Mouse (Mus musculus) intestine, postnatal 0 days (tissue): ENCODE data around the gene Rel. TPM values are rescaled to one million over a fixed set of nuclear protein-coding genes. Genes with fewer than 3 reads are reported as not detected.

Experiments
- ATAC-seq: fragments of 200-750 bp; cut with Nextera tagmentation; 2 replicates; pipeline ENCODE4 v1.8.0; 2017; ENCODE audit warnings: mild to moderate bottlenecking, moderate TSS enrichment, moderate library complexity
- H3K27ac ChIP-seq: fragments of 300-500 bp; sonication (generic); 2 replicates; pipeline ENCODE4 v1.5.1; 2014; ENCODE audit warnings: mild to moderate bottlenecking, low read depth, low read length, moderate library complexity
- H3K27me3 ChIP-seq: fragments of 300-500 bp; sonication (generic); replicated peaks from 2 replicates; pipeline ENCODE4 v1.6.1; 2014; ENCODE audit warnings: low read length, mixed read lengths; ENCODE audit not compliant: control insufficient read depth, insufficient read depth
- H3K36me3 ChIP-seq: fragments of 300-500 bp; sonication (generic); 2 replicates; pipeline ENCODE4 v1.6.1; 2014; ENCODE audit warnings: mild to moderate bottlenecking, moderate library complexity; ENCODE audit not compliant: control insufficient read depth, insufficient read depth
- H3K4me1 ChIP-seq: fragments of 300-500 bp; sonication (generic); replicated peaks from 2 replicates; pipeline ENCODE4 v1.6.1; 2014; ENCODE audit warnings: antibody characterized with exemption, low read length, mixed read lengths; ENCODE audit not compliant: control insufficient read depth, insufficient read depth
- H3K4me2 ChIP-seq: fragments of 300-500 bp; sonication (generic); replicated peaks from 2 replicates; pipeline ENCODE4 v1.6.1; 2014; ENCODE audit warnings: low read depth, mild to moderate bottlenecking, moderate library complexity
- H3K4me3 ChIP-seq: fragments of 300-500 bp; sonication (generic); 2 replicates; pipeline ENCODE4 v1.5.1; 2014; ENCODE audit warnings: low read depth, low read length
- H3K9ac ChIP-seq: fragments of 300-500 bp; sonication (generic); 2 replicates; pipeline ENCODE4 v1.6.1; 2014; ENCODE audit warnings: mild to moderate bottlenecking, low read depth, low read length
- H3K9me3 ChIP-seq: fragments of 300-500 bp; sonication (generic); 2 replicates; pipeline ENCODE4 v1.6.1; 2016; ENCODE audit warnings: mixed run types; ENCODE audit not compliant: control insufficient read depth
- CTCF ChIP-seq: sonication (generic); IDR thresholded peaks from 2 replicates; pipeline ENCODE4 v1.5.1; 2016; ENCODE audit warnings: low read depth, mild to moderate bottlenecking, control low read depth, antibody characterized with exemption, moderate library complexity
- WGBS: fragments of 180-500 bp; shearing (Covaris S2); extraction: QIAGEN DNeasy Blood & Tissue Kit; methylation state at CpG from one replicate; pipeline ENCODE4 v1.1.7; 2014; 5-methylcytosine and 5-hydroxymethylcytosine counted together
- polyA plus RNA-seq: library from polyadenylated mRNA; unstranded; fragments of >200 nt; fragmentation: Nextera tagmentation; extraction: Ambion mirVana; gene quantifications from 2 replicates; pipeline ENCODE4 v1.2.1, GENCODE M21; 2015

The Rel gene
- polyA plus RNA-seq, 1 experiment from 2014 or later = 0.52 TPM

- Histone ChIP-seq H3K4me3 (no peak overlapping the region), H3K4me2 (no peak overlapping the region), H3K9me3 (no peaks in the 10 kb centered on the region), H3K4me1 (no peaks in the 10 kb centered on the region), H3K27me3 (no peaks in the 10 kb centered on the region), H3K36me3 (peaks cover 5% of the 10 kb centered on the region; the same call in 1 of the 2 replicates), H3K27ac (no peak overlapping the region), H3K9ac (no peak overlapping the region)
- ATAC-seq = no peak
- no peak for TF ChIP-seq CTCF
- 50% methylated on average over 3 of the region's 3 CpGs for WGBS
Measured at GRCm38 (mm10) chr11:23699414-23700095, 71.2 kb downstream of the Rel start.

- 63% methylated on average over 2 of the region's 2 CpGs for WGBS
- Histone ChIP-seq H3K27ac (no peak overlapping the region), H3K9me3 (no peaks in the 10 kb centered on the region), H3K4me2 (no peak overlapping the region), H3K4me1 (no peaks in the 10 kb centered on the region), H3K9ac (no peak overlapping the region), H3K36me3 (no peaks in the 10 kb centered on the region; the same call in 1 of the 2 replicates), H3K27me3 (no peaks in the 10 kb centered on the region), H3K4me3 (no peak overlapping the region)
- TF ChIP-seq CTCF = no peak
- ATAC-seq = no peak
Measured at GRCm38 (mm10) chr11:23698526-23698925, 72.2 kb downstream of the Rel start.

- Histone ChIP-seq H3K4me1 (no peaks in the 10 kb centered on the region), H3K4me2 (no peak overlapping the region), H3K9me3 (no peaks in the 10 kb centered on the region), H3K27ac (no peak overlapping the region), H3K9ac (no peak overlapping the region), H3K4me3 (no peak overlapping the region), H3K27me3 (no peaks in the 10 kb centered on the region), H3K36me3 (no peaks in the 10 kb centered on the region; the same call in 1 of the 2 replicates)
- TF ChIP-seq CTCF = no peak
- no peak for ATAC-seq
Measured at GRCm38 (mm10) chr11:23695847-23696246, 74.9 kb downstream of the Rel start.

- no peak for TF ChIP-seq CTCF
- no peaks in the 10 kb centered on the region for H3K27me3 ChIP-seq
- ATAC-seq = no peak
- 92% methylated on average over 2 of the region's 2 CpGs for WGBS
- no peaks in the 10 kb centered on the region for H3K4me1 ChIP-seq
- H3K27ac ChIP-seq = no peak overlapping the region
- H3K36me3 ChIP-seq = peaks cover 4% of the 10 kb centered on the region
- no peak overlapping the region for H3K9ac ChIP-seq
- no peaks in the 10 kb centered on the region for H3K9me3 ChIP-seq
- no peak overlapping the region for H3K4me3 ChIP-seq
- no peak overlapping the region for H3K4me2 ChIP-seq
Measured at GRCm38 (mm10) chr11:23693286-23693685, 77.5 kb downstream of the Rel start.

- ATAC-seq = no peak
- no peak overlapping the region for H3K27ac ChIP-seq
- H3K36me3 ChIP-seq = peaks cover 26% of the 10 kb centered on the region
- H3K27me3 ChIP-seq = no peaks in the 10 kb centered on the region
- H3K4me3 ChIP-seq = no peak overlapping the region
- 84% methylated on average over 1 of the region's 1 CpGs for WGBS
- no peak overlapping the region for H3K9ac ChIP-seq
- no peak overlapping the region for H3K4me2 ChIP-seq
- no peaks in the 10 kb centered on the region for H3K9me3 ChIP-seq
- no peaks in the 10 kb centered on the region for H3K4me1 ChIP-seq
- TF ChIP-seq CTCF = no peak
Measured at GRCm38 (mm10) chr11:23688060-23688459, 82.7 kb downstream of the Rel start.

Other genes with a start within 250 kb of the Rel start
- 0.21 TPM in 1 of 2 replicates, not detected in the other for gene 1700093K21Rik, start 249.8 kb downstream of the Rel start, polyA plus RNA-seq
- gene 0610010F05Rik, start 137.3 kb downstream of the Rel start, polyA plus RNA-seq = 12.4 and 13.9 TPM in 2 replicates
- 9.0 and 9.6 TPM in 2 replicates for gene Pus10, start 105.3 kb downstream of the Rel start, polyA plus RNA-seq
- gene Pex13, start 105.0 kb downstream of the Rel start, polyA plus RNA-seq = 29.7 and 36.1 TPM in 2 replicates
- gene Papolg, start 124.3 kb upstream of the Rel start, polyA plus RNA-seq = 4.0 and 4.5 TPM in 2 replicates